Mouse (Mus musculus): Measurements from ENCODE around the gene Plac8.

GRCm38 (mm10) chr5:100582435-100582826 is 10.4 kb upstream of the Plac8 start:
- no peak for TF ChIP-seq CTCF (IDR thresholded peaks at IDR 0.05; ENCODE audit: low read depth, low read length)
- TF ChIP-seq EP300 (IDR thresholded peaks at IDR 0.05; ENCODE audit: insufficient read depth, low read depth, low read length) = no peak

Measured in ES-Bruce4 (cell line).